Mouse (Mus musculus) common myeloid progenitor, adult 5-6 weeks (primary cell): ENCODE results near the gene Foxg1. TPM values are rescaled to one million over a fixed set of nuclear protein-coding genes. Genes with fewer than 3 reads are reported as not detected.

Experiments used
- ATAC-seq: replicated peaks from 2 replicates; pipeline ENCODE4 v1.8.0; 2016; ENCODE audit warnings: low read depth, mild to moderate bottlenecking, moderate TSS enrichment, inconsistent platforms; ENCODE audit not compliant: poor library complexity, severe bottlenecking
- total RNA-seq: library from RNA; stranded (forward); fragments of 200-1000, 187-1606 nt; gene quantifications from 2 replicates; pipeline ENCODE4 v1.2.3, GENCODE M21; 2017

The Foxg1 gene
- total RNA-seq, 1 experiment from 2014 or later, result not detected

GRCm38 (mm10) chr12:49384876-49385630 lies 2.6 kb downstream of the Foxg1 start, which contains the start of gene Gm43517:
TSS of gene Gm43517 (plus strand) at chr12:49385174.
- peak; percentile 41 for ATAC-seq

- no peak for ATAC-seq
Measured at GRCm38 (mm10) chr12:49385631-49385990, 3.2 kb downstream of the Foxg1 start.

GRCm38 (mm10) chr12:49386081-49386805 lies 3.8 kb downstream of the Foxg1 start:
- no peak for ATAC-seq

GRCm38 (mm10) chr12:49387856-49388598 lies 5.6 kb downstream of the Foxg1 start:
- no peak for ATAC-seq

GRCm38 (mm10) chr12:49389666-49390065 lies 7.2 kb downstream of the Foxg1 start:
- ATAC-seq, result no peak

GRCm38 (mm10) chr12:49390257-49390656 lies 7.8 kb downstream of the Foxg1 start:
- ATAC-seq, result no peak

GRCm38 (mm10) chr12:49390926-49391304 lies 8.5 kb downstream of the Foxg1 start:
- ATAC-seq, result no peak

- peak; percentile 93 for ATAC-seq
Measured at GRCm38 (mm10) chr12:49391305-49392040, 9.0 kb downstream of the Foxg1 start.

GRCm38 (mm10) chr12:49392041-49392390 lies 9.6 kb downstream of the Foxg1 start:
- no peak for ATAC-seq

- ATAC-seq, result no peak
Measured at GRCm38 (mm10) chr12:49392876-49393275, 10.4 kb downstream of the Foxg1 start.

- no peak for ATAC-seq
Measured at GRCm38 (mm10) chr12:49393639-49394038, 11.2 kb downstream of the Foxg1 start.

GRCm38 (mm10) chr12:49394181-49394580 lies 11.7 kb downstream of the Foxg1 start:
- no peak for ATAC-seq

GRCm38 (mm10) chr12:49394836-49395235 lies 12.4 kb downstream of the Foxg1 start:
- ATAC-seq, result no peak

- ATAC-seq, result no peak
Measured at GRCm38 (mm10) chr12:49395969-49396368, 13.5 kb downstream of the Foxg1 start.

- ATAC-seq, result no peak
Measured at GRCm38 (mm10) chr12:49396776-49397175, 14.3 kb downstream of the Foxg1 start.

- no peak for ATAC-seq
Measured at GRCm38 (mm10) chr12:49397443-49398162, 15.1 kb downstream of the Foxg1 start.

GRCm38 (mm10) chr12:49398163-49398540 lies 15.7 kb downstream of the Foxg1 start:
- no peak for ATAC-seq

- ATAC-seq, result no peak
Measured at GRCm38 (mm10) chr12:49398636-49399035, 16.2 kb downstream of the Foxg1 start.

GRCm38 (mm10) chr12:49399611-49400010 lies 17.2 kb downstream of the Foxg1 start:
- no peak for ATAC-seq
